Mouse (Mus musculus) olfactory bulb, adult 2 months (tissue): ENCODE results near the gene Tmem120a.

Source experiments
- CTCF ChIP-seq: fragments of 200-500 bp; IDR thresholded peaks from 2 replicates; pipeline ENCODE4 v1.5.1; 2012; ENCODE audit warnings: low read depth, mild to moderate bottlenecking, low read length, moderate library complexity; ENCODE audit not compliant: insufficient read depth
- POLR2A ChIP-seq: fragments of 200-500 bp; IDR thresholded peaks from 2 replicates; pipeline ENCODE4 v1.6.1; 2012; ENCODE audit warnings: mild to moderate bottlenecking, low read depth, low read length, moderate library complexity; ENCODE audit not compliant: insufficient read depth

GRCm38 (mm10) chr5:135763526-135763925, 19.3 kb upstream of the Tmem120a start:
- peak; percentile 72; the same call in 1 of the 2 replicates for TF ChIP-seq CTCF
- TF ChIP-seq POLR2A = no peak
